Mouse (Mus musculus): ENCODE results near the gene Fcgbp.
"Not testable (repeated sequence)": the region's sequence is repeated elsewhere in the genome, so short reads cannot be mapped to it uniquely, and the experiment has no call there.

Gene Fcgbp

DNA sequence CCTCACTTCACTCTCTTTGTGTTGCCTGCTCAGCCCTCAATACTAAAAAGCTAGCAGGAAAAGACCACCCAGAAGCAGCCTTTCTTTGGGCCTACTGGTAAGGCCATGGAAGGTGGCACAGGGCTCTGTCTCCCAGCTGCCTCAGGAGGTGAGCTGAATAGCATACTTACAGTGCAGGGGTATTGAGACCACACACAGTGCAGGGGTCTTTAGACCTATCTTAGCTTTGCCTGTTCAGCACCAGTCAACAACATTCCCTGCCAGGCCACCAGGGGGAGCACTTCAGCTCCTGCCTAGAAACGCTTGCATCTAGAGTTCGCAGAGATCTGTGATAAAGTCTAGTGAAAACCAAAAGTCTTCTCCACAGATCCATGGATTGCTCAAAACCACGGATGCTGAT, 77.2 kb downstream of the Fcgbp start:
- peak; percentile 66 to 77 for DNase-seq (ENCODE audit: low read depth in 2 of 2, low spot score in 2 of 2)

DNA sequence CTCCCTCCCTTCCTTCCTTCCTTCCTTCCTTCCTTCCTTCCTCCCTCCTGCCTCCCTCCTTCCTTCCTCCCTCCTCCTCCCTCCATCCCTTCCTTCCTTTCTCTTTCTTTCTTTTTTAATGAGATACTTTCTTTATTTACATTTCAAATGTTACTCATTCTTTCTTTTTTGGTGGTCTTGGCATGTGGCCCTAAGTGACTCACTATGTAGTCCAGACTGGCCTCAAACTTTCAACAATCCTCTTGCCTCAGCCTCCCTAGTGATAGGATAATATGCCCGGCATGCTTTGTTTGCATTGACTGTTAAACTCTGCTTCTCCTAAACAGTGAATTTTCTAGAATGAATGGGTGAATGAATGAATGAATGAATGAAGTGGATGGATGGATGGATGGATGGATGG, 78.8 kb downstream of the Fcgbp start:
- DNase-seq (ENCODE audit: low read depth in 2 of 2, low spot score in 2 of 2), result no peak

DNA sequence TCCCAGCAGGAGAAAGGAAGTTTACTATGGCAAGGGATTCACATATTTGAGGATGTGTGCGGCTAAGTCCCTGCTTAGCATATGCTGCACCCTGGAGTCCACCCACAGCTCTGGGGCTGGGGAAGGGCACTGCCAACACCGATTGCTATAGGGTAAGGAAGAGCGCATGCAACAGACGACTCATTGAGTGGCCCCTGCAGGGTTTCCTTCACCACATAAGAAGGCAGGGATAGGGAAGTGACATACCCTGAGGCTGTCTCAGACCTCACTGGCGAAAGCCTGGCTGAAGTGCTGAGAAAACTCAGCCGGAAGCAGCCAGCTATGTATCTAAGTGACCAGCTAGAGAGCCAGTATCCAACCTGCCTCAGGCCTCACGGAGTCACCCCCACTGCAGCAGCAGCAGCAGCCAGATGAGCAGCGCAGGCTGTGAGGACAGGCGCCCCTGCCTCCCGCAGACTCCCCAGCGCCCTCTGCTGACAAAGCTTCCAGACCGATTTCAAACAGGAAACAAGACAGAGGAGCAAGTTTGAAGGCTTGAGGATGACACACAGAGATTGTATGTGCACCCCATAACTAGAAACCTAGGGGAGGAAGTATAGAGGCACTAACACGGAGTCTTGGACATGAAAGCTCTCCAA, 80.7 kb downstream of the Fcgbp start:
- peak; percentile 40 to 62 for DNase-seq (ENCODE audit: low read depth in 2 of 2, low spot score in 2 of 2)

- not testable (repeated sequence) for DNase-seq (ENCODE audit: low read depth in 2 of 2, low spot score in 2 of 2)
Measured at GRCm38 (mm10) chr7:28153595-28153994, 82.6 kb downstream of the Fcgbp start.

- no peak for DNase-seq (ENCODE audit: low read depth in 2 of 2, low spot score in 2 of 2)
Measured at GRCm38 (mm10) chr7:28159292-28159691, 88.3 kb downstream of the Fcgbp start.

- DNase-seq (ENCODE audit: low read depth in 2 of 2, low spot score in 2 of 2), result no peak
Measured at GRCm38 (mm10) chr7:28159893-28160292, 88.9 kb downstream of the Fcgbp start.

DNA sequence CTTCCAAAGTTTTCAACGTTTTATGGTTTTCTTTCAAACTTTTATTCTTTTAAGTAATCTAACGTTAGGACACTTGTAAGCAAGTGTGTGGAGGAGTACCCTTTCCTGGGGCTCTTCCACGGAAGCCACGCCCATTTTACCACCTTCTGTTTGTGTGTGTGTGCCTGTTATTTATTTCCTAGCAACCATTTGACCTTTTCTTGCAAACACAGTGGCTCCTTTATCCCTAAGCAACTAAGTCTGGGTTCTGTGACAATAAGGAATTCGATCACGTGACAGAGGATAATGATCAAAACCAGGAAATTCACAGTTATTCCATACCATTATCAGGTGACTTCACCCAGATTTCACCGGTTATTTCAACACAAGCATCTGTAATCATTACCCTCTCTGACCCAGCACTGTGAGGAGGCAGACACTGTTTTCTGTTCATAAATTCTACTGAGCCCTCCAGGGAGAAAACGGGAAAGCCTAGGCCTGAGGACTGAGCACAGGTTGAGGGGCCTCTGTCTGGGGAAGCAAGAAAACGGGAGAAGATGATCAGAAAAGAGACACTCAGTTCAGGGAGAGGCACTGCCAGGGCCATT, 90.2 kb downstream of the Fcgbp start:
- no peak for DNase-seq (ENCODE audit: low read depth in 2 of 2, low spot score in 2 of 2)

DNA sequence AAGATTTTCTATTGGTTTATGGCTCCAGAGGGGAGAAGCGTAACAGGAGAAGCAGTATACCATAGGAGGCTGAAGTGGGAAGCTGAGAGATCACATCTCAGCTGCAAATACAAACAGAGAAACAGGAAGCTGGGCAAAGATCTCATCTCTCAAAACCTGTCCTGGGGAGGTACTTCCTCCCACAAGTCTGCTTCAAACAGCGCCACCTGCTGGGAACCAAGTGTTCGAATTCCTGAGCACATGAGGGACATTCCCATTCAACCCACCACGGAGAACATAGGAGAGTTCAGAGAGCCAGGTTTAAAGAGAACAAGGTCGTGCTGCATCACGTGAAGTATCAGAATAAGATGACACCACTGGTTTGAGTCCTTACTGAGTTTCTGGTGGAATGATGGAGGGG, 94.4 kb downstream of the Fcgbp start:
- no peak for DNase-seq (ENCODE audit: low read depth in 2 of 2, low spot score in 2 of 2)

DNA sequence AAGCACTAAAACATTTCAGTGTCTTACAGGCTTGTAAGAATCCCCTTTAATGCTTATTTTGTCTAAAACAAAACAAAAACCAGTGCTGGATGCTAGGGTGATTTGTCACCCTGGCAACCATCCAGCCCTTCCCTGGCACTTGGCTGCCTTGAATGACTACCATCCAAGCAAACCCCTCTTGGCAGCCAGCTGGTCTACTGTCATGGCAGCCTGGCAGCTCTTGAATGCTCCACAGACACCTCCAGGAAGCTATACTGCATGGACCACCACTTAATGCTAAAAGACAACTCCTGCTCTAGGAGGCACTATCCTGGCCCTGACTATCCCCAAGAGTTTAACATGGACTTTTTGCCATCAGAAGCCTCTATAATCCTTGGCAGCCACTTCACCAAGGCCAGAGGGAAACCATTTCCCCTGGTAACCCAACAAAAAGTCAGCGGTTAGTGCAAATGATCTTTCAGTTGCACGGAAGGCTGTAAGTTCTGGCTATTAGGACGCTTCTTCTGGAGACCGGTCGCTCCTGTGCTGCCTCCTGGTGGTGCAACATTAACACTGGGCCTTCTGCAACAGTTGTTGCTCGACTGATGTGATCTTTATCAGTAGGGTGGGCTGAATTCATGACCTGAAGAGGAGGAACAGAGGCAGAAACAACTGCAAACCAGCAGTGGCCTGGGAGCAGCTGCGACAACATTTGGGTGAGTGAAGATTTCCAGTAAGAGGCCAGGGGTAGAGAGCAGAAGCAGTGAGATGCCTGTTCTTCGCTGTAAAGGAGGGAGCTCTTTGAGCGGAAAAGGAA, 97.5 kb downstream of the Fcgbp start:
- DNase-seq (ENCODE audit: low read depth in 2 of 2, low spot score in 2 of 2), result peak; percentile 54 to 72

- DNase-seq (ENCODE audit: low read depth in 2 of 2, low spot score in 2 of 2), result peak; percentile 85 to 86
Measured at GRCm38 (mm10) chr7:28169489-28170422, 98.7 kb downstream of the Fcgbp start, which contains the start of gene Fbl. Fbl (plus strand) TSS chr7:28169710.

All from CD8-positive naive resting alpha-beta T cell, adult 2 months (primary cell).